Mouse (Mus musculus) intestine, postnatal 0 days (tissue): ENCODE data around the gene G3bp1. TPM values are rescaled to one million over a fixed set of nuclear protein-coding genes. Genes with fewer than 3 reads are reported as not detected.

Experiments used
- ATAC-seq: fragments of 200-750 bp; cut with Nextera tagmentation; 2 replicates; pipeline ENCODE4 v1.8.0; 2017; ENCODE audit warnings: mild to moderate bottlenecking, moderate TSS enrichment, moderate library complexity
- H3K27ac ChIP-seq: fragments of 300-500 bp; sonication (generic); 2 replicates; pipeline ENCODE4 v1.5.1; 2014; ENCODE audit warnings: mild to moderate bottlenecking, low read depth, low read length, moderate library complexity
- H3K27me3 ChIP-seq: fragments of 300-500 bp; sonication (generic); replicated peaks from 2 replicates; pipeline ENCODE4 v1.6.1; 2014; ENCODE audit warnings: low read length, mixed read lengths; ENCODE audit not compliant: control insufficient read depth, insufficient read depth
- H3K36me3 ChIP-seq: fragments of 300-500 bp; sonication (generic); 2 replicates; pipeline ENCODE4 v1.6.1; 2014; ENCODE audit warnings: mild to moderate bottlenecking, moderate library complexity; ENCODE audit not compliant: control insufficient read depth, insufficient read depth
- H3K4me1 ChIP-seq: fragments of 300-500 bp; sonication (generic); replicated peaks from 2 replicates; pipeline ENCODE4 v1.6.1; 2014; ENCODE audit warnings: antibody characterized with exemption, low read length, mixed read lengths; ENCODE audit not compliant: control insufficient read depth, insufficient read depth
- H3K4me2 ChIP-seq: fragments of 300-500 bp; sonication (generic); replicated peaks from 2 replicates; pipeline ENCODE4 v1.6.1; 2014; ENCODE audit warnings: low read depth, mild to moderate bottlenecking, moderate library complexity
- H3K4me3 ChIP-seq: fragments of 300-500 bp; sonication (generic); 2 replicates; pipeline ENCODE4 v1.5.1; 2014; ENCODE audit warnings: low read depth, low read length
- H3K9ac ChIP-seq: fragments of 300-500 bp; sonication (generic); 2 replicates; pipeline ENCODE4 v1.6.1; 2014; ENCODE audit warnings: mild to moderate bottlenecking, low read depth, low read length
- H3K9me3 ChIP-seq: fragments of 300-500 bp; sonication (generic); 2 replicates; pipeline ENCODE4 v1.6.1; 2016; ENCODE audit warnings: mixed run types; ENCODE audit not compliant: control insufficient read depth
- CTCF ChIP-seq: sonication (generic); IDR thresholded peaks from 2 replicates; pipeline ENCODE4 v1.5.1; 2016; ENCODE audit warnings: low read depth, mild to moderate bottlenecking, control low read depth, antibody characterized with exemption, moderate library complexity
- WGBS: fragments of 180-500 bp; shearing (Covaris S2); extraction: QIAGEN DNeasy Blood & Tissue Kit; methylation state at CpG from one replicate; pipeline ENCODE4 v1.1.7; 2014; 5-methylcytosine and 5-hydroxymethylcytosine counted together
- polyA plus RNA-seq: library from polyadenylated mRNA; unstranded; fragments of >200 nt; fragmentation: Nextera tagmentation; extraction: Ambion mirVana; gene quantifications from 2 replicates; pipeline ENCODE4 v1.2.1, GENCODE M21; 2015

G3bp1 gene
- polyA plus RNA-seq, 1 experiment from 2014 or later, result 41.0 TPM

DNA sequence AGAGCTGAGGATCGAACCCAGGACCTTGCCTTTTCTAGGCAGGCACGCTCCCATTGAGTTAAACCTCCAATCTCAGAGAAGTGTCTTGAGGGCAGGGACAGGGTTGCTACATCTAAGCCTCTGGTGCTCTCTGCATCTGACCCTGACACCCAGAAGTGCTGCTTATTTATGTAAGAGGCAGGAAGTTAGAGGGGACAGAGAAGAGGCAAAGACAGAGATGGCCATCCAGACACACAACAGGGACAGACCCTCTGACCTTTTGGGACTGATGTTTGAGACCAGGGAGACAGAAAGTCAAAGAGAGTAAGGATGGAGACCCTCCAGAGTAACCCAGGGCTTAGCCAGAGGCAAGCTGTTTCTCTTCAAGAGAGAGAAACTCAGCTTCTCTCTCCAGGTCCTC, 39.5 kb upstream of the G3bp1 start:
- Histone ChIP-seq H3K4me2 (no peak overlapping the region), H3K27me3 (no peaks in the 10 kb centered on the region), H3K36me3 (no peaks in the 10 kb centered on the region), H3K27ac (no peak overlapping the region), H3K9ac (no peak overlapping the region), H3K4me3 (no peak overlapping the region), H3K4me1 (no peaks in the 10 kb centered on the region), H3K9me3 (no peaks in the 10 kb centered on the region)
- 86% methylated on average over 2 of the region's 2 CpGs for WGBS
- ATAC-seq, result no peak
- no peak for TF ChIP-seq CTCF

GRCm38 (mm10) chr11:55432981-55433380, 36.5 kb upstream of the G3bp1 start:
- H3K4me2 ChIP-seq, result no peak overlapping the region
- WGBS, result 38% methylated on average over 3 of the region's 3 CpGs
- H3K27ac ChIP-seq, result no peak overlapping the region
- H3K9me3 ChIP-seq, result no peaks in the 10 kb centered on the region
- no peaks in the 10 kb centered on the region for H3K36me3 ChIP-seq
- no peaks in the 10 kb centered on the region for H3K4me1 ChIP-seq
- no peak for ATAC-seq
- no peak for TF ChIP-seq CTCF
- no peak overlapping the region for H3K9ac ChIP-seq
- no peak overlapping the region for H3K4me3 ChIP-seq
- no peaks in the 10 kb centered on the region for H3K27me3 ChIP-seq

DNA sequence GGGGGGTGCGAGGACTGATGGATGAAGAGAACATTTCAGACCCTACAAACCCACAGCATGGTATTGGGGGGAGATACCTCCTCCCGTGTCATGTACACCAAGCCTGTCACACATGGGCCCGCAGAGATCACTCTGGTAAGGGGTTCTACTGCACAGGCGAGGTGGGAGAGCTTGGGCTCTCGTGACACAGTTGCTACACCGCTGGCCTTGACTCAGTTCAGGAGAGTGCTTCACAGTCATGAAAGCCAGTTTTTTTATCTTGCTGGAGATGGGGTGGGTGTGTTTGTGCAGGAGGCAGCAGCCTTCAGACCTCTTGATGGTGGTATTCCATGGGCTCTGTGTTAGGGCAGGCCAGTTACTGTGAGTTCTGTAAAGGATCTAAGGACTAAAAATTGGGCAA, 33.4 kb upstream of the G3bp1 start:
- Histone ChIP-seq H3K4me2 (no peak overlapping the region), H3K4me3 (no peak overlapping the region), H3K4me1 (no peaks in the 10 kb centered on the region), H3K9ac (no peak overlapping the region), H3K27me3 (no peaks in the 10 kb centered on the region), H3K36me3 (no peaks in the 10 kb centered on the region), H3K9me3 (no peaks in the 10 kb centered on the region), H3K27ac (no peak overlapping the region)
- TF ChIP-seq CTCF, result no peak
- ATAC-seq, result no peak
- WGBS, result 89% methylated on average over 6 of the region's 6 CpGs

GRCm38 (mm10) chr11:55438031-55438430, 31.5 kb upstream of the G3bp1 start:
- H3K4me3 ChIP-seq, result no peak overlapping the region
- no peaks in the 10 kb centered on the region for H3K27me3 ChIP-seq
- H3K9ac ChIP-seq, result no peak overlapping the region
- H3K9me3 ChIP-seq, result no peaks in the 10 kb centered on the region
- no peak overlapping the region for H3K27ac ChIP-seq
- no peaks in the 10 kb centered on the region; the same call in 1 of the 2 replicates for H3K36me3 ChIP-seq
- no peaks in the 10 kb centered on the region for H3K4me1 ChIP-seq
- ATAC-seq, result no peak
- 42% methylated on average over 4 of the region's 4 CpGs for WGBS
- TF ChIP-seq CTCF, result no peak
- H3K4me2 ChIP-seq, result no peak overlapping the region

DNA sequence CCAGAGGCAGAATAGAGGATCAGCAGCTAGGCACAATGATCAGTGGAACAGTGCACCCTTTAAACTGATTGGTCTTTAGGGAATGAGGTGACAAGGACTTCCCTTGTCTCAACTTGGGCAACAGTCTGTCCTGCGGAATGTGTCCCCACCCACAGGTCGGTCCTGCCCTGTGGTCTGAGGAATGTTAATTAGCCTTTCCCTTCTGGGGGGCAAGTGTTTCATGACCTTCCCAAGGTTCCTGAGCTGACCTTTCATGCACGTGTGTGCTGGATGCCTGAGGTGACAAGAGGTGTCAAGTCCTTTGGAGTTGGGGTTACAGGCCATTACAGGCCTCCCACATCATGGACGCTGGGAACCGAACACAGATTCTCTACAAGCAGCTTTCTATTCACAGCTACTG, 29.8 kb upstream of the G3bp1 start:
- H3K4me2 ChIP-seq, result no peak overlapping the region
- H3K36me3 ChIP-seq, result peaks cover 2% of the 10 kb centered on the region; the same call in 1 of the 2 replicates
- 70% methylated on average over 5 of the region's 5 CpGs for WGBS
- no peaks in the 10 kb centered on the region for H3K9me3 ChIP-seq
- H3K9ac ChIP-seq, result no peak overlapping the region
- no peak overlapping the region for H3K27ac ChIP-seq
- TF ChIP-seq CTCF, result no peak
- no peaks in the 10 kb centered on the region for H3K4me1 ChIP-seq
- no peak for ATAC-seq
- no peaks in the 10 kb centered on the region for H3K27me3 ChIP-seq
- H3K4me3 ChIP-seq, result no peak overlapping the region

- no peak overlapping the region for H3K9ac ChIP-seq
- H3K4me1 ChIP-seq, result no peaks in the 10 kb centered on the region; the same call in 1 of the 2 replicates
- WGBS, result 3% methylated on average over 1 of the region's 1 CpGs
- H3K4me2 ChIP-seq, result no peak overlapping the region
- H3K9me3 ChIP-seq, result no peaks in the 10 kb centered on the region
- no peak overlapping the region for H3K4me3 ChIP-seq
- H3K27me3 ChIP-seq, result no peaks in the 10 kb centered on the region
- peaks cover 40% of the 10 kb centered on the region for H3K36me3 ChIP-seq
- ATAC-seq, result no peak
- no peak overlapping the region for H3K27ac ChIP-seq
- peak; percentile 89 for TF ChIP-seq CTCF
These were observed 24.7 kb upstream of the G3bp1 start for GRCm38 (mm10) chr11:55444772-55445171.

DNA sequence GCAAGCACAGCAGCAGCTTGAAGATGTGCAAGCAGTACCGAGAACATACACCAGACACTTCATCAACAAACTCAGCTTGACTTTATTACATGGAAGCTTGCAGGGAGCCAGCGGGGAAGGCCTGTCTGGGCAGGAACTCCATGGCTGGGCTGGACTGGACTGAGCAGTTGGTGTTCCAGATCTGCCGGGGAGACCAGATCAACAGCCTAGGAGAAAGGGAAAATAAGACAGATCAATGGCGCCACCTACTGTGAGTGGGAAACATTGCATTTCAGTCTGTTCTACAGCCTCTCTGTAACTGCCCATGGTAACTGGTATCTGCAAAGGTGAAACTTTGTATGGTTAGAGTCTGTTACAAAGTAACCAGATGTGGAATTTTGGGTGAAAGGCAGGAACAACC, 22.9 kb upstream of the G3bp1 start:
- H3K27me3 ChIP-seq, result no peaks in the 10 kb centered on the region
- no peaks in the 10 kb centered on the region; the same call in 1 of the 2 replicates for H3K4me1 ChIP-seq
- no peak overlapping the region for H3K4me3 ChIP-seq
- H3K9me3 ChIP-seq, result no peaks in the 10 kb centered on the region
- peak; percentile 63; the same call in 1 of the 2 replicates for ATAC-seq
- no peak overlapping the region for H3K9ac ChIP-seq
- whole genome bisulfite sequencing, result 16% methylated on average over 4 of the region's 4 CpGs
- H3K36me3 ChIP-seq, result peaks cover 58% of the 10 kb centered on the region
- no peak overlapping the region for H3K27ac ChIP-seq
- TF ChIP-seq CTCF, result peak; percentile 93
- H3K4me2 ChIP-seq, result no peak overlapping the region
